Mouse (Mus musculus): ENCODE data around the gene Mllt6.
A peak's percentile ranks its signal among the peaks of the same experiment; 100 is the strongest.

- no peak for TF ChIP-seq POLR2A (IDR thresholded peaks at IDR 0.05; ENCODE audit: insufficient read depth, low read depth, low read length)
- peak; percentile 45 for TF ChIP-seq CTCF (IDR thresholded peaks at IDR 0.05)
These were observed 1.6 kb downstream of the Mllt6 start for GRCm38 (mm10) chr11:97664771-97665240.
